Mouse (Mus musculus): ENCODE measurements at regions not wholly inside any gene's neighbourhood (a gene's known extent, or its start where the extent isn't known, plus 50 kb on each side); places are given as distances from the start of the nearest gene placed in this dataset.

DNA sequence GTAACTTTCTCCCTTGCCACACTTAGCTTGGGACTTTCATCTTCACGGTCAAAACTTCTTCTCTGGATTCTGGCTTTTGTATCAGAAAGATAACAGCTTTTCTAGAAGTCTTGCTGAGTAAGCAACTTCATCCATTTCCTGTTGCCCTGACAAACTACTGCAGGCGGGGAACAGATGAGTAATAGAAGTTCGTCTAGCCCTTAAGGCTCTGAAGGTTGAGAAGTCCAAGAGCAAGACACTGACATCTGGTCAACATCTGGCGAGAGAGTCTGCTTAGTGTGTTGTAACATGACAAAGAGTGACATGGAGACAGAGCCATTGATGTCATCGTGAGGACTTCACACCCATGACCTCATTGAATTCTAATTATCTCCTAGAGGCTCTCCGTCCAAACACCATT lies 469.2 kb upstream of the Jarid2 start:
- TF ChIP-seq CTCF (conservative IDR thresholded peaks at IDR 0.05; ENCODE audit: low read length) (no peak), NANOG (IDR thresholded peaks at IDR 0.05; ENCODE audit: borderline replicate concordance, low read length) (no peak), POU5F1 (IDR thresholded peaks at IDR 0.05; ENCODE audit: borderline replicate concordance, low read length) (no peak)
- Histone ChIP-seq H3K4me3 (replicated peaks; ENCODE audit: low read length) (no peak overlapping the region), H3K9me3 (ENCODE audit: low read length) (no peaks in the 10 kb centered on the region), H3K4me1 (replicated peaks; ENCODE audit: low read depth, low read length) (no peaks in the 10 kb centered on the region), H3K36me3 (ENCODE audit: insufficient read depth, low read length) (no peaks in the 10 kb centered on the region), H3K27me3 (ENCODE audit: insufficient read depth, low read length) (peaks cover 8% of the 10 kb centered on the region)

DNA sequence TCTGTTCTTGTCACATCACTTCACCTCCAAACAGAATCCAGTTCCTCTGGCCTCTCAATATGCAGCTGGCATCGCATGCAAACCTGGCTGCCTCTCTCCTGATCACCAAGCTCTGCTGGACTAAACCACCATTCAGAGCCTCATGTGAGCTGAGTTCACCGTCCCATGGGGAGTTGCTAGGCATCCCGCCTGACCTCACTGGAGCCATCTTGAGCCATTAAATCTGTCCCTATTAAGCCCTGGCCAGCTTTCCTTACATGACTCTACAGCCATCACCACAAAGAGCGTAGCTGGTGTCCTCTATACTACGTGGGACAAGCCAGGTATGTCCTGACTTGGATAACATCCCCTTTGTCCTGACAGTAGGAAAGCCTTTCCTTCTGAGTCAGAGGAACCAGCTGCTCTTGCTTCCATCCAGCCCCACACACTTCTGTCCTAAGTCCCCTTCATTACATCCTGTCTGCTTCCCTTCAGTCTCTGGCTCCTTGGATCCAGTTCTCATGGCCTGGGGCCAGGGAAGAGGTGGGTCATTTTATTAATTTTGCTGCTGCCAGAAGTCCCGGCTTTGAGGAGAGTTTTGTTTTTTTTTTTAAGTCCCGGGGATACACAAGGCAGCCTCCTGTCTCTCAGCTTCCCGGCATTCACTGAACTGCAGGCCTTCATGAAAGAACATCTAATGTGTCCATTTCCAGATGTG lies 468.5 kb upstream of the Jarid2 start:
- no peaks in the 10 kb centered on the region for H3K4me1 ChIP-seq (replicated peaks; ENCODE audit: low read depth, low read length)
- no peaks in the 10 kb centered on the region for H3K9me3 ChIP-seq (ENCODE audit: low read length)
- H3K36me3 ChIP-seq (ENCODE audit: insufficient read depth, low read length) = no peaks in the 10 kb centered on the region
- peaks cover 8% of the 10 kb centered on the region for H3K27me3 ChIP-seq (ENCODE audit: insufficient read depth, low read length)
- no peak overlapping the region for H3K4me3 ChIP-seq (replicated peaks; ENCODE audit: low read length)
- TF ChIP-seq NANOG (IDR thresholded peaks at IDR 0.05; ENCODE audit: borderline replicate concordance, low read length) = no peak
- TF ChIP-seq POU5F1 (IDR thresholded peaks at IDR 0.05; ENCODE audit: borderline replicate concordance, low read length) = no peak
- no peak for TF ChIP-seq CTCF (conservative IDR thresholded peaks at IDR 0.05; ENCODE audit: low read length)

DNA sequence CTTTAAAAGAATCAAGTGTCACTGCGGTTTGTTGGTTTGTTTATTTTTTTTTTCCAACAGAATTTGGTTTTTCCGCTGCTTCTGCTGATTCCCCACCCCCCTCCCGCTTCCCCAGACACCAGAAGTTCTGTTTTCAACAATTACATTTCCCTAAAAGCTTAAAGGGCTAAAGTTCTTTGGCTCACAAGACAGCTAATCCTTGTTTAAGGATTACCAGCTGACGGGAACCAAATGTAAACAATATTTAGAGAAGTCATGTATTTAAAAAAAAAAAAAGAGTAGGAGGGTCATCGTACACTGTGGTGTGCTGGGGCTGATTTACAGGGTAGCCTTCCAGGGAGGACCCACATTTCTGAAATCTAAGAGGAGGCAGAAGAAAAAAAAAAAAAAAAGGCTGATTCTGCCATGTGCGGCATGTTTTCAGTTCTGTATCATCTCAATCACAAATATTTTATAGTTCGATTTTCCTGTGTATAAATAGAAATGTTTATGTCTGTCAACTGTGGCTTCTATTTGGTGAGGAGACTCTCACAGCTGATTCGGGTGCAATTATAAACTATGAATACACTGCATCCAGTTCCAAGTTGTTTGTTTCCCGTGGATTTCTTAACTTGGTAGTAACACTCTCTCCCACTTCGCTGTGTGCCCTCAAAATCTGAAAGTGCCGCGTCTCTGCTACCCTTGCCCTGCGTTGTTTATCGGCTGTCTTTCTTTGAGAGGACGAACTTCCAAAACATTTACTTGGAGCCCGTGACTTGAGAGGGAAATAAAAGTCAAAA lies 456.3 kb upstream of the Jarid2 start:
- Histone ChIP-seq H3K9me3 (ENCODE audit: low read length) (no peaks in the 10 kb centered on the region), H3K36me3 (ENCODE audit: insufficient read depth, low read length) (no peaks in the 10 kb centered on the region), H3K27me3 (ENCODE audit: insufficient read depth, low read length) (no peaks in the 10 kb centered on the region; the same call in 1 of the 2 replicates), H3K4me1 (replicated peaks; ENCODE audit: low read depth, low read length) (no peaks in the 10 kb centered on the region), H3K4me3 (replicated peaks; ENCODE audit: low read length) (no peak overlapping the region)
- TF ChIP-seq NANOG (IDR thresholded peaks at IDR 0.05; ENCODE audit: borderline replicate concordance, low read length) = no peak

DNA sequence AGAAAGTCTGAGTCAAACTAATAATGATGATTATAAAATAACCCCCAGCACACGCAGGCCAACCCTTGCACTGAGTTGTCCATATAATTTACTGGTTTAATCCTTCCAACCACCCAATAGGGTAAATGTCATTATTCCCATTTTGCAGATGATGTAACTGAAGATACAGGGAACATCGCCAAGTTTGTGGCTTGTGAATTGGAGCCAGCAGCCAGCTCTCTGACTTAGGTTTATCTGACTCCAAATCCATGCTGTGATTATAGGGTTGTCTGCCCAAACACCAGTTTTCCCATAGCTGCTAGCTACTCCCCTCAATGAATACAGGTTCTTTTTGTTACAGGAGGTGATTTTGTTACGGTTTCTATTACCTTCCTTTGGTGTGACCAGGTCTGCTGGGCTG lies 451.3 kb upstream of the Jarid2 start:
- TF ChIP-seq CTCF (conservative IDR thresholded peaks at IDR 0.05; ENCODE audit: low read length) (no peak), POU5F1 (IDR thresholded peaks at IDR 0.05; ENCODE audit: borderline replicate concordance, low read length) (no peak), NANOG (IDR thresholded peaks at IDR 0.05; ENCODE audit: borderline replicate concordance, low read length) (no peak)
- no peak overlapping the region for H3K4me3 ChIP-seq (replicated peaks; ENCODE audit: low read length)

DNA sequence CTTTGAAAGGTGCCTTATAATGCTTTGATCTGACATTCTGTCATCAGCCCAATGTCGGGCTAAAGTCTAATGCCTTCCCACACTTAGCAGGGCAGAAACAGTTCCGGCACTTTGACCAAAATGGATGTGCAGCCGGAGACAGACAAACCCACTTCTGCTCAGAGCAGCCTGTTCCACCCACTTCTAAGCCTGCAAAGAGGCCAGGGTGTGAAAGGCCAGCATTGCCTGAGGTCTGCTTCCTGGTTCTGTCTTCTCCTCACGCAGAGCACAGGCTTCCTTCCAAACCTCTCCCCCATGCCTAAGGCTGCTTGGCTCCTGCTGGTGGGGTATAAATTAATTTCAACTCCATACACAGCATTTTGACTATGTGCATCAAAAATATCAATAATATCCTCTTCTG lies 450.2 kb upstream of the Jarid2 start:
- Histone ChIP-seq H3K36me3 (ENCODE audit: insufficient read depth, low read length) (no peaks in the 10 kb centered on the region), H3K4me1 (replicated peaks; ENCODE audit: low read depth, low read length) (peaks cover 3% of the 10 kb centered on the region; the same call in 1 of the 2 replicates), H3K27me3 (ENCODE audit: insufficient read depth, low read length) (no peaks in the 10 kb centered on the region; the same call in 1 of the 2 replicates), H3K4me3 (replicated peaks; ENCODE audit: low read length) (no peak overlapping the region), H3K9me3 (ENCODE audit: low read length) (no peaks in the 10 kb centered on the region)
- TF ChIP-seq NANOG (IDR thresholded peaks at IDR 0.05; ENCODE audit: borderline replicate concordance, low read length) (no peak), POU5F1 (IDR thresholded peaks at IDR 0.05; ENCODE audit: borderline replicate concordance, low read length) (no peak), CTCF (conservative IDR thresholded peaks at IDR 0.05; ENCODE audit: low read length) (no peak)

More for the DNA sequence above, 451.3 kb upstream of the Jarid2 start:
- Histone ChIP-seq H3K36me3 (ENCODE audit: insufficient read depth, low read length) (no peaks in the 10 kb centered on the region), H3K4me1 (replicated peaks; ENCODE audit: low read depth, low read length) (peaks cover 3% of the 10 kb centered on the region; the same call in 1 of the 2 replicates), H3K9me3 (ENCODE audit: low read length) (no peaks in the 10 kb centered on the region), H3K27me3 (ENCODE audit: insufficient read depth, low read length) (no peaks in the 10 kb centered on the region; the same call in 1 of the 2 replicates)

DNA sequence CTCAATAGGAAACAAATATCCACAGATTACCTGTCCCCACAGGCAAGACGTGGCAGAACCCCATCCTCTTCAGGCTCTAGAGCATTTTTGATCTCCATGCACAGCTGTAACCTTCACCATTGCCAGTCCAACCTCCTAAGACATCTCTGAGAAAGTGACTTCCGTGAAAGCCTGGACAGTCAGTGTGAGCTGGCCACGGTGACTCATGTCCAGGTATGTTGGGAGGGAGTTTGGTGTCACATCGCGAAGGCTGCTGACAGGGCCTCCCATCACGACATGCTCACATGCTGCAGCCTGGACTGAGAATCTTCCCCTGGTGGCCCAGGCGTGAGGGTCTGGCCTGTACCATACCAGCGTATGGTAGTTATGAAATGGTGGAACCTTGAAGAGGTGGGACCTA lies 449.0 kb upstream of the Jarid2 start:
- H3K9me3 ChIP-seq (ENCODE audit: low read length) = no peaks in the 10 kb centered on the region
- no peaks in the 10 kb centered on the region; the same call in 1 of the 2 replicates for H3K27me3 ChIP-seq (ENCODE audit: insufficient read depth, low read length)
- no peaks in the 10 kb centered on the region for H3K36me3 ChIP-seq (ENCODE audit: insufficient read depth, low read length)
- H3K4me1 ChIP-seq (replicated peaks; ENCODE audit: low read depth, low read length) = peaks cover 3% of the 10 kb centered on the region; the same call in 1 of the 2 replicates
- no peak overlapping the region for H3K4me3 ChIP-seq (replicated peaks; ENCODE audit: low read length)
- TF ChIP-seq NANOG (IDR thresholded peaks at IDR 0.05; ENCODE audit: borderline replicate concordance, low read length) = no peak

DNA sequence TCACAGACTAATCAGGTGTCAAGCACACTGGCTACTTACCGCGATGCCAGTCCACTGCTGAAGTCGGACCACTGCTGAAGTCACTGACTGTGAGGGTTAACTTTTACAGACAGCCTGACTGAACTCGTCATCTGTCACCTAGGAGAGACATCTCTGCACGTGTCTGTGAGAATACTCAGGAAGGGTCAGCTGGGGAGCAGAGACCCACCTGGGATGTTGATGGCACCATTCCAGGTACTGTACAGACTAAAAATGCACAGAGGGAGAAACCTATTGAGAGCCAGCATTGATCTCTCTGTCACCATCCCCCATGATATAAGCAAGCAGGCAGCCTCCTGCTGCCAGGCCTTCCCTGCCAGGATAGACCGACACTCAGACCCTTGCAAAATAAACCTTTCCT lies 447.5 kb upstream of the Jarid2 start:
- H3K9me3 ChIP-seq (ENCODE audit: low read length) = no peaks in the 10 kb centered on the region
- H3K27me3 ChIP-seq (ENCODE audit: insufficient read depth, low read length) = no peaks in the 10 kb centered on the region
- H3K36me3 ChIP-seq (ENCODE audit: insufficient read depth, low read length) = no peaks in the 10 kb centered on the region
- peaks cover 3% of the 10 kb centered on the region; the same call in 1 of the 2 replicates for H3K4me1 ChIP-seq (replicated peaks; ENCODE audit: low read depth, low read length)
- H3K4me3 ChIP-seq (replicated peaks; ENCODE audit: low read length) = no peak overlapping the region
- no peak for TF ChIP-seq CTCF (conservative IDR thresholded peaks at IDR 0.05; ENCODE audit: low read length)
- no peak for TF ChIP-seq POU5F1 (IDR thresholded peaks at IDR 0.05; ENCODE audit: borderline replicate concordance, low read length)
- TF ChIP-seq NANOG (IDR thresholded peaks at IDR 0.05; ENCODE audit: borderline replicate concordance, low read length) = no peak

DNA sequence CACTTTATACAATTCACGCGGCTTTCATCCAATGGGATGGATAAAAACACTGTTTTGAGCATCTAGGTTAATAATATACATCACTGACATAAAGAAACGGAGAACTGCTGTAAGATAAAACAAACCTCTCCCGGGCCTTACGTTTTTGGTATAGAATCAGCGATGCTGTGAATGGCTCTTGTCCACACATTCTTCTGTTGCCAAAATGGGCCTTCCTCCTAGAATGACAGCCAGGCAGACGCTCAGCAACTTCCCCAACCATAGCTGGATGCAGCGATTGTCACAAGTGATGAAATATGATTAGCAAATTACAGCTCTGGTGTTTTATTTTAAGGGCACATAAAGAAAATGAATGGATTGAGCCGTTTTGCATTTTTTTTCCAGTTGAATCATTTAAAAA lies 447.0 kb upstream of the Jarid2 start:
- no peaks in the 10 kb centered on the region for H3K27me3 ChIP-seq (ENCODE audit: insufficient read depth, low read length)
- no peaks in the 10 kb centered on the region for H3K9me3 ChIP-seq (ENCODE audit: low read length)
- no peaks in the 10 kb centered on the region for H3K36me3 ChIP-seq (ENCODE audit: insufficient read depth, low read length)
- H3K4me1 ChIP-seq (replicated peaks; ENCODE audit: low read depth, low read length) = peaks cover 3% of the 10 kb centered on the region; the same call in 1 of the 2 replicates
- TF ChIP-seq POU5F1 (IDR thresholded peaks at IDR 0.05; ENCODE audit: borderline replicate concordance, low read length) (no peak), CTCF (conservative IDR thresholded peaks at IDR 0.05; ENCODE audit: low read length) (no peak), NANOG (IDR thresholded peaks at IDR 0.05; ENCODE audit: borderline replicate concordance, low read length) (no peak)
- no peak overlapping the region for H3K4me3 ChIP-seq (replicated peaks; ENCODE audit: low read length)

All from E14TG2a.4 (cell line).